Mouse (Mus musculus) heart, embryonic 11.5 days (tissue): Measurements from ENCODE around the gene Ctsa. TPM values are rescaled to one million over a fixed set of nuclear protein-coding genes. Genes with fewer than 3 reads are reported as not detected.

Source experiments
- ATAC-seq: fragments of 200-750 bp; cut with Nextera tagmentation; replicated peaks from 2 replicates; pipeline ENCODE4 v1.8.0; 2017; ENCODE audit warnings: moderate library complexity; ENCODE audit not compliant: insufficient number of reproducible peaks, low FRiP score, low TSS enrichment
- H3K27ac ChIP-seq: fragments of 300-500 bp; sonication (generic); 2 replicates; pipeline ENCODE4 v1.5.1; 2014; ENCODE audit warnings: mild to moderate bottlenecking, low read depth, low read length
- H3K27me3 ChIP-seq: fragments of 300-500 bp; sonication (generic); 2 replicates; pipeline ENCODE4 v1.6.1; 2014; ENCODE audit warnings: mild to moderate bottlenecking, low read length, mixed read lengths; ENCODE audit not compliant: control insufficient read depth, insufficient read depth
- H3K36me3 ChIP-seq: fragments of 300-500 bp; sonication (generic); 2 replicates; pipeline ENCODE4 v1.6.1; 2014; ENCODE audit warnings: mild to moderate bottlenecking, low read length, moderate library complexity, mixed read lengths; ENCODE audit not compliant: control insufficient read depth, insufficient read depth
- H3K4me1 ChIP-seq: fragments of 300-500 bp; sonication (generic); 2 replicates; pipeline ENCODE4 v1.6.1; 2014; ENCODE audit warnings: low read length; ENCODE audit not compliant: control insufficient read depth, insufficient read depth
- H3K4me2 ChIP-seq: fragments of 300-500 bp; sonication (generic); 2 replicates; pipeline ENCODE4 v1.6.1; 2014; ENCODE audit warnings: mild to moderate bottlenecking, moderate library complexity
- H3K4me3 ChIP-seq: fragments of 300-500 bp; sonication (generic); 2 replicates; pipeline ENCODE4 v1.5.1; 2014; ENCODE audit warnings: low read depth, low read length
- H3K9ac ChIP-seq: fragments of 300-500 bp; sonication (generic); 2 replicates; pipeline ENCODE4 v1.6.1; 2014; ENCODE audit warnings: mild to moderate bottlenecking, low read depth, low read length, moderate library complexity
- H3K9me3 ChIP-seq: fragments of 300-500 bp; sonication (generic); replicated peaks from 2 replicates; pipeline ENCODE4 v1.6.1; 2016; ENCODE audit warnings: low read length; ENCODE audit not compliant: control insufficient read depth
- WGBS: fragments of 180-500 bp; shearing (Covaris S2); extraction: QIAGEN DNeasy Blood & Tissue Kit; methylation state at CpG from one replicate; pipeline ENCODE4 v1.1.7; 2014; ENCODE audit not compliant: insufficient replicate concordance; 5-methylcytosine and 5-hydroxymethylcytosine counted together
- polyA plus RNA-seq: library from polyadenylated mRNA; unstranded; fragments of >200 nt; fragmentation: Nextera tagmentation; extraction: Ambion mirVana; gene quantifications from 2 replicates; pipeline ENCODE4 v1.2.1, GENCODE M21; 2014

Gene Ctsa
- polyA plus RNA-seq, 1 experiment from 2014 or later: 143 TPM

DNA sequence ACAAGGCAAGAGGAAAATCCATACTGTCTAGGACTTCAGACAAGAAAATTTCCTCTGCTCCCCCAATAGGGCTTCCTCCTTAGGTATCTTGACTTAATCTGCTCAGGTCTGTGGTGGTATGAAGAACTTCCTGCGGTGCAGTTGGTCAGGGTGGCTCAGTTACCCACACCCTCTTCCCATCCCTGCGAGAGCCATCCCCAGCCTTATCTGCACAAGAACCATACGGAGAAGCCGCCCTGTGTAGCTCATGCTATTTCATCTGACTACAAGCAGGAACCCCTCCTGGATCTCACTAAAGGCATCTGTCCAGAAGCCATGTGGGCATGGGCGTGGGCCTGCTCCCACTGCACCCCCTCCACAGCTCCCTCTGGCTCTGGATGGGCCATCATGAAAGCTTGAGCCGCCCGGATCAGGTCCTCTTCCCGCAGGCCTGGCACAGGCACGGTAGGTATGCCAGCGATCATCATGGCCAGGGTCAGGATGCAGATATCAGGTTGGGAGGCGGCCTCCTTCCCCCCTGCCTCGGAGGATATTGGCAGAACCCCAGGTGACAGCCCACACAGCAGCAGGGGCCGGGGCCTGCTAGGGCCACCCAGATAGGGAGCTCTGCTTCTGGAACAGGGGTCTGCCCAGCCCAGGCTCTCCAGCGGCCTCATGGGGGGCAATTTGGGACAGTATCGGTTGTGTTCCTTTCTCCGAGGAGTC, 5.4 kb upstream of the Ctsa start:
- H3K9ac ChIP-seq: no peak overlapping the region
- H3K36me3 ChIP-seq: peaks cover 9% of the 10 kb centered on the region
- no peak overlapping the region for H3K4me3 ChIP-seq
- no peak overlapping the region for H3K27ac ChIP-seq
- ATAC-seq: no peak
- H3K9me3 ChIP-seq: no peaks in the 10 kb centered on the region
- 83% methylated on average over 16 of the region's 16 CpGs for WGBS
- H3K4me2 ChIP-seq: no peak overlapping the region
- no peaks in the 10 kb centered on the region for H3K27me3 ChIP-seq
- H3K4me1 ChIP-seq: peaks cover 1% of the 10 kb centered on the region; the same call in 1 of the 2 replicates

- 79% methylated on average over 6 of the region's 6 CpGs for WGBS
- no peak within 1 kb of the TSS for H3K9ac ChIP-seq
- H3K4me1 ChIP-seq: peaks cover 4% of the 10 kb centered on the region; the same call in 1 of the 2 replicates
- no peak within 1 kb of the TSS for H3K4me3 ChIP-seq
- H3K9me3 ChIP-seq: no peaks in the 10 kb centered on the region
- H3K27ac ChIP-seq: no peak within 1 kb of the TSS
- ATAC-seq: no peak
- H3K27me3 ChIP-seq: no peaks in the 10 kb centered on the region
- no peak within 1 kb of the TSS for H3K4me2 ChIP-seq
- H3K36me3 ChIP-seq: peaks cover 9% of the 10 kb centered on the region
Measured at GRCm38 (mm10) chr2:164828437-164828836, 4.2 kb upstream of the Ctsa start, which contains the start of gene Spata25. TSS of gene Spata25 (minus strand) at chr2:164828537.

DNA sequence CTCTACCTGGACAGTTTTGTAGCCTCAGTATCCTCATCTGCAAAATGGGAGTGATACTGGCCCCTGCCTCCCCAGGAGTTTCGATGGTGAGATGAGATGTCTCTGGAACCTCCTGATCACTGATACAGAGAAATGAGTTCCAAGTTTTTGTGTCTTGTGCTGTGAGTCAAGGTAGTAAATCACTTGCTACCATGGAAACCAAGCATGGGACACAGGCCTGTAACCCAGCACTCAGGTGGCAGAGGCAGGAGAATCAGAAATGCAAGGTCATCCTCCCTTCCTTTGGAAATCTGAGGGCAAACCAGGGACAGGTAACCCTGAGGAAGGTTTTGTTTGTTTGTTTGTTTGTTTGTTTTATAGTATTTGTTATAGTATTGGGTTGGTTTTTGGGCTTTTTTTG, 3.6 kb upstream of the Ctsa start:
- H3K9me3 ChIP-seq: no peaks in the 10 kb centered on the region

GRCm38 (mm10) chr2:164831029-164831428, 1.6 kb upstream of the Ctsa start:
- H3K27ac ChIP-seq: no peak overlapping the region
- no peak overlapping the region for H3K9ac ChIP-seq

More for the DNA sequence above, 3.6 kb upstream of the Ctsa start:
- H3K27me3 ChIP-seq: no peaks in the 10 kb centered on the region
- peaks cover 4% of the 10 kb centered on the region; the same call in 1 of the 2 replicates for H3K4me1 ChIP-seq
- H3K27ac ChIP-seq: no peak overlapping the region
- peaks cover 9% of the 10 kb centered on the region for H3K36me3 ChIP-seq
- H3K4me2 ChIP-seq: no peak overlapping the region
- ATAC-seq: no peak
- 98% methylated on average over 1 of the region's 1 CpGs for WGBS
- no peak overlapping the region for H3K4me3 ChIP-seq
- H3K9ac ChIP-seq: no peak overlapping the region

GRCm38 (mm10) chr2:164832032-164832747, 483 bp upstream of the Ctsa start:
- peaks cover 10% of the 10 kb centered on the region for H3K4me1 ChIP-seq
- H3K4me3 ChIP-seq: peak overlapping the region; percentile 72
- H3K27me3 ChIP-seq: no peaks in the 10 kb centered on the region
- ATAC-seq: no peak
- 55% methylated on average over 16 of the region's 16 CpGs for WGBS
- H3K27ac ChIP-seq: peak overlapping the region; percentile 97
- H3K9me3 ChIP-seq: no peaks in the 10 kb centered on the region
- H3K36me3 ChIP-seq: peaks cover 4% of the 10 kb centered on the region; the same call in 1 of the 2 replicates
- peak overlapping the region; percentile 98 for H3K4me2 ChIP-seq
- peak overlapping the region; percentile 96 for H3K9ac ChIP-seq

More at GRCm38 (mm10) chr2:164831029-164831428, 1.6 kb upstream of the Ctsa start:
- no peaks in the 10 kb centered on the region for H3K9me3 ChIP-seq
- no peak overlapping the region for H3K4me3 ChIP-seq
- WGBS: 84% methylated on average over 10 of the region's 10 CpGs
- no peak overlapping the region; the same call in 1 of the 2 replicates for H3K4me2 ChIP-seq
- no peaks in the 10 kb centered on the region for H3K27me3 ChIP-seq
- ATAC-seq: no peak
- H3K36me3 ChIP-seq: no peaks in the 10 kb centered on the region; the same call in 1 of the 2 replicates
- peaks cover 10% of the 10 kb centered on the region for H3K4me1 ChIP-seq

- ATAC-seq: peak; percentile 76
- Histone ChIP-seq H3K9ac (peak within 1 kb of the TSS; percentile 96), H3K27me3 (no peaks in the 10 kb centered on the region), H3K4me2 (peak within 1 kb of the TSS; percentile 98), H3K4me1 (peaks cover 10% of the 10 kb centered on the region), H3K9me3 (no peaks in the 10 kb centered on the region), H3K36me3 (peaks cover 10% of the 10 kb centered on the region), H3K4me3 (peak within 1 kb of the TSS; percentile 72), H3K27ac (peak within 1 kb of the TSS; percentile 97)
- under 1% methylated on average over 31 of the region's 31 CpGs for WGBS
Measured at GRCm38 (mm10) chr2:164833314-164833959, 764 bp downstream of the Ctsa start, which contains the start of gene Neurl2. TSS of gene Neurl2 (minus strand) at chr2:164833456.

DNA sequence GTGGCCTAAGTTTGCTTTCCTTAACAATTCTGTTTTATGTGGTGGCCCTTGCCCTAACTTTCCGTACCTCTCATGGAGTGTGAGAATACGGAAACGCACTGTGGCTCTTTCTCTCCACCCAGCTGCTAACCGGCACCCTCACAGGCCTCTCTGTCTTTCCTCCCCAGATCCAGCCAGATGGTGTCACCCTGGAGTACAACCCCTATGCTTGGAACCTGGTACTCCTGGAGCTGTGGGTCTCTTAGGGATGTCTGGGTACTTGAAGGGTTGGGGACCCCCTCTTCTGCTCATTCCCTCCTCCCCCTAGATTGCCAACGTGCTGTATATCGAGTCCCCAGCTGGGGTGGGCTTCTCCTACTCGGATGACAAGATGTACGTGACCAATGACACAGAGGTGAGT, 1.9 kb downstream of the Ctsa start:
- peaks cover 16% of the 10 kb centered on the region for H3K36me3 ChIP-seq
- no peak for ATAC-seq
- peaks cover 10% of the 10 kb centered on the region for H3K4me1 ChIP-seq
- peak overlapping the region; percentile 96 for H3K9ac ChIP-seq
- no peaks in the 10 kb centered on the region for H3K27me3 ChIP-seq
- peak overlapping the region; percentile 98 for H3K4me2 ChIP-seq
- H3K4me3 ChIP-seq: peak overlapping the region; percentile 72
- 43% methylated on average over 8 of the region's 8 CpGs for WGBS
- H3K27ac ChIP-seq: no peak overlapping the region
- H3K9me3 ChIP-seq: no peaks in the 10 kb centered on the region

GRCm38 (mm10) chr2:164835164-164835563, 2.5 kb downstream of the Ctsa start:
- 84% methylated on average over 4 of the region's 4 CpGs for WGBS
- H3K27ac ChIP-seq: no peak overlapping the region
- H3K4me2 ChIP-seq: no peak overlapping the region
- no peaks in the 10 kb centered on the region for H3K9me3 ChIP-seq
- ATAC-seq: no peak
- no peak overlapping the region for H3K9ac ChIP-seq
- H3K4me1 ChIP-seq: peaks cover 10% of the 10 kb centered on the region
- H3K27me3 ChIP-seq: no peaks in the 10 kb centered on the region
- no peak overlapping the region for H3K4me3 ChIP-seq
- H3K36me3 ChIP-seq: peaks cover 16% of the 10 kb centered on the region
